ENCODE assay signal across 13 mouse cellular contexts in the genomic region with DNA sequence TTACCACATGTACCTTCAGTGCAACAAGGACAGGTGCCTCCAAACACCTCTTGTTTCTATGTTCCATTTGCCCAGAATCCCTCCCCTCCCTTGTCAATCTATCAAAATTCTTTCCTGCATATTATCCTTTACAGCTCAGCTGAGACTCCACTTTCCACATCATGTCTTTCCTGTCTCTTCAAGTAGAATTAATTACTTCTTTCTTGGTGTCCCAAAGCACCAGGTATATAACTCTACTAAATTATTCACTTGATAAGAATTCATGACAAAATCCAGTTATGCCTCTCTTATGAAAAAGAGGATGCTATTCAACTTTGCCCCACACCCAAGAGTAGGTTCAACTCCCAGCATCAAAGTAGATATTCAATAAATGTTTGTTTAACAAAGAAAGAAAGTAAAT.
"Had no signal": no experiment of that assay in that cellular context is flagged by ENCODE, and none has a peak within 500 bp of the region (broad histone marks: within the 10 kb centered on the region; RNA-seq: fewer than 3 reads in every experiment).

No protein-coding gene starts in this region.

- H3K4me1 ChIP-seq: intestine, embryonic 15.5 days; kidney, embryonic 15.5 days; limb, embryonic 13.5 days had no signal

- H3K4me2 ChIP-seq: intestine, embryonic 15.5 days; kidney, embryonic 15.5 days; limb, embryonic 13.5 days; neural tube, embryonic 13.5 days had no signal

- H3K4me3 ChIP-seq: intestine, embryonic 15.5 days; kidney, embryonic 15.5 days; limb, embryonic 13.5 days; neural tube, embryonic 13.5 days had no signal

- H3K27ac ChIP-seq: intestine, embryonic 15.5 days; kidney, embryonic 15.5 days; limb, embryonic 13.5 days; liver, embryonic 14.5 days; neural tube, embryonic 13.5 days had no signal

- H3K27me3 ChIP-seq: intestine, embryonic 15.5 days; kidney, embryonic 15.5 days; limb, embryonic 13.5 days had no signal

- H3K36me3 ChIP-seq: intestine, embryonic 15.5 days; kidney, embryonic 15.5 days; limb, embryonic 13.5 days; neural tube, embryonic 13.5 days had no signal

- DNase-seq: kidney, adult 2 months; left cerebral cortex, postnatal 4 days; lung, adult 18-20 months; lung, postnatal 36 days; right cerebral cortex, postnatal 4 days; spleen, adult 18-20 months; thymus, adult 18-20 months; thymus, postnatal 14 days had no signal

- H3K9ac ChIP-seq: intestine, embryonic 15.5 days; kidney, embryonic 15.5 days; limb, embryonic 13.5 days; liver, embryonic 14.5 days; neural tube, embryonic 13.5 days had no signal

- ATAC-seq: intestine, embryonic 15.5 days had no signal

- H3K9me3 ChIP-seq: intestine, embryonic 15.5 days; kidney, embryonic 15.5 days; limb, embryonic 13.5 days; neural tube, embryonic 13.5 days had no signal
